Mouse (Mus musculus): ENCODE data around the gene Atp6v0c.

DNA sequence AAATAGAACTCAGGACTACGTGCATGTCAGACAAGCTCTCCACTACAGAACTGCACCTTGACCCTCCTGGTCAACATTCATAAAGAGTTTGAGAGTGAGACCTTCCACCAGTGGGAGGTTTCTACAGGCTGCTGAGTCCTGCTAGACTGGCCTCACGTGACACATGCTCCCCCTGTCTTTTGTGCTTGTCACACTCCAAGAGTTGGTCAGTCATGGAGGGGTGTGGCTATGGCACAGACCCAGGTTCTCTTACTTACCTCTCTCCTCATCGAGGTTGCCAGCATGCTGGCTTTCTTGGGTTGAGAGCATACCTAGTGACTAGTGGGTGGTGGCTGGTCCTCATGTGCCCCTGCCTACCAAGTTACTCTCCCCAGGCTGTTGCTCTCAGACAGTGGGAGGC, 15.0 kb downstream of the Atp6v0c start:
- TF ChIP-seq CTCF (IDR thresholded peaks at IDR 0.05; ENCODE audit: extremely low read depth, insufficient read depth, low read length) (no peak), POLR2A (IDR thresholded peaks at IDR 0.05; ENCODE audit: extremely low read depth, insufficient read depth, low read length) (no peak)

Data from cortical plate, adult 2 months (tissue).